ENCODE assay signal across 27 mouse cellular contexts in genomic region chr15:91788338-91788737, GRCm38 (mm10). TPM values are rescaled to one million over a fixed set of nuclear protein-coding genes. Genes with fewer than 3 reads are reported as not detected.
"Had no signal": no experiment of that assay in that cellular context is flagged by ENCODE, and none has a peak within 500 bp of the region (broad histone marks: within the 10 kb centered on the region; RNA-seq: fewer than 3 reads in every experiment).

No protein-coding gene starts in this region.

- H3K27ac ChIP-seq: left cerebral cortex, adult 2 months; liver, embryonic 13.5 days; midbrain, embryonic 13.5 days had no signal

- H3K4me3 ChIP-seq: left cerebral cortex, adult 2 months; liver, embryonic 13.5 days; midbrain, embryonic 13.5 days had no signal

- DNase-seq: kidney, adult 18-20 months; kidney, postnatal 10 days; kidney, postnatal 36 days; layer of hippocampus, postnatal 36 days; liver, embryonic 13.5 days; lung, adult 2 months; lung, postnatal 14 days; lung, postnatal 4 days; thymus, postnatal 25 days had no signal

- H3K4me2 ChIP-seq: liver, embryonic 13.5 days; midbrain, embryonic 13.5 days had no signal

- H3K4me1 ChIP-seq: liver, embryonic 13.5 days; midbrain, embryonic 13.5 days had no signal

- H3K27me3 ChIP-seq: liver, embryonic 13.5 days; midbrain, embryonic 13.5 days had no signal

- H3K9me3 ChIP-seq: liver, embryonic 13.5 days; midbrain, embryonic 13.5 days had no signal

- H3K9ac ChIP-seq: liver, embryonic 13.5 days; midbrain, embryonic 13.5 days had no signal

- ATAC-seq: inflammation-experienced regulatory T-cells, adult 6 months; intestine, embryonic 16.5 days; midbrain, embryonic 13.5 days; midbrain, embryonic 16.5 days had no signal

- H3K36me3 ChIP-seq: liver, embryonic 13.5 days; midbrain, embryonic 13.5 days had no signal

RNA-seq across cellular contexts. Expression of gene Smgc, which starts 49.7 kb away (rescaled TPM):
- total RNA-seq: layer of hippocampus, adult 8-10 months; layer of hippocampus, postnatal 10 days; layer of hippocampus, postnatal 36 days; left cerebral cortex, adult 2 months; left cerebral cortex, postnatal 10 days; left cerebral cortex, postnatal 36 days; liver, adult 2 months had no signal
- polyA plus RNA-seq: inflammation-experienced regulatory T-cells, adult 6 months; intestine, embryonic 16.5 days; kidney, embryonic 14.5 days; liver, adult 2 months; liver, embryonic 13.5 days; liver, embryonic 16.5 days; lung, adult 2 months; lung, embryonic 16.5 days; midbrain, embryonic 13.5 days; midbrain, embryonic 16.5 days; neural tube, embryonic 11.5 days; neural tube, embryonic 14.5 days; small intestine, adult 2 months; spleen, adult 2 months; stomach, embryonic 16.5 days had no signal
